Mouse (Mus musculus) lung, postnatal 0 days (tissue): ENCODE measurements around the gene Rtbdn.

Source experiments
- CTCF ChIP-seq: IDR thresholded peaks from 2 replicates; pipeline ENCODE4 v1.5.1; 2016; ENCODE audit warnings: antibody characterized with exemption, mild to moderate bottlenecking
- EP300 ChIP-seq: IDR thresholded peaks from 2 replicates; pipeline ENCODE4 v1.6.1; 2016; ENCODE audit warnings: antibody characterized with exemption, mild to moderate bottlenecking, control low read depth

GRCm38 (mm10) chr8:84902367-84902919 is 44.3 kb upstream of the Rtbdn start:
- TF ChIP-seq CTCF (no peak), EP300 (no peak)
